Mouse (Mus musculus): ENCODE data around the gene Pcnx2. TPM values are rescaled to one million over a fixed set of nuclear protein-coding genes. Genes with fewer than 3 reads are reported as not detected.

Gene Pcnx2
- polyA plus RNA-seq, 1 experiment from 2014 or later, result 0.48 TPM

- no peak for ATAC-seq (replicated peaks; ENCODE audit: low FRiP score)
- 42% methylated on average over 10 of the region's 10 CpGs for WGBS
- H3K9ac ChIP-seq, result no peak overlapping the region
- peaks cover 61% of the 10 kb centered on the region for H3K4me1 ChIP-seq
- H3K27ac ChIP-seq, result no peak overlapping the region
- H3K27me3 ChIP-seq, result peaks cover 18% of the 10 kb centered on the region
- no peaks in the 10 kb centered on the region for H3K9me3 ChIP-seq (replicated peaks)
- no peaks in the 10 kb centered on the region for H3K36me3 ChIP-seq
- no peak overlapping the region for H3K4me2 ChIP-seq
- H3K4me3 ChIP-seq (replicated peaks), result no peak overlapping the region
Observed at GRCm38 (mm10) chr8:125917013-125917412, 18.9 kb upstream of the Pcnx2 start.

- 0 out of 2 replicates have a peak overlapping the region, but pooled peaks have one; percentile 4 for H3K4me3 ChIP-seq (replicated peaks)
- WGBS, result 59% methylated on average over 9 of the region's 9 CpGs
- H3K36me3 ChIP-seq, result no peaks in the 10 kb centered on the region
- H3K4me2 ChIP-seq, result peak overlapping the region; percentile 27; the same call in 1 of the 2 replicates
- H3K9me3 ChIP-seq (replicated peaks), result no peaks in the 10 kb centered on the region
- no peak overlapping the region for H3K27ac ChIP-seq
- H3K9ac ChIP-seq, result no peak overlapping the region
- peaks cover 44% of the 10 kb centered on the region for H3K27me3 ChIP-seq
- no peak for ATAC-seq (replicated peaks; ENCODE audit: low FRiP score)
- peaks cover 57% of the 10 kb centered on the region for H3K4me1 ChIP-seq
Observed at GRCm38 (mm10) chr8:125914386-125914785, 16.3 kb upstream of the Pcnx2 start.

DNA sequence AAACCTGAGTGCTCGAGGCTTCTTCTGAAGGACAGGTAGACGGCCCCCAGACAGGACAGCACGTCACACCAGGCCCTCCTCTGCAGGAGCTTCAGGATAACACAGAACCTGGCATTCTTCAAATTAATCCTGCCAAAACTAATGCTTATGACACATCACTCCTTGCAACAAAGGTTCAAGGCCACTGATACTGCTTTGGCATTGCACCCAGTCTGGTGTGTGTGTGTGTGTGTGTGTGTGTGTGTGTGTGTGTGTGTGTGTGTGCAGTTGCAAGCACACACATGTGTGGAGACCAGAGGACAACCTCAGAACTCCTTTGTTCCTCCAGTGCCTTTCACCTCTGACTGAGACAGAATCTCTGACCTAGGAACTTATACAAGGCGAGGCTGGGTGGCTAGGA is 15.1 kb upstream of the Pcnx2 start:
- no peak for ATAC-seq (replicated peaks; ENCODE audit: low FRiP score)
- no peaks in the 10 kb centered on the region for H3K9me3 ChIP-seq (replicated peaks)
- H3K9ac ChIP-seq, result peak overlapping the region; percentile 24; the same call in 1 of the 2 replicates
- H3K27ac ChIP-seq, result no peak overlapping the region
- H3K4me2 ChIP-seq, result peak overlapping the region; percentile 98
- WGBS, result 90% methylated on average over 4 of the region's 4 CpGs
- H3K4me1 ChIP-seq, result peaks cover 46% of the 10 kb centered on the region
- H3K36me3 ChIP-seq, result no peaks in the 10 kb centered on the region
- peaks cover 55% of the 10 kb centered on the region for H3K27me3 ChIP-seq
- H3K4me3 ChIP-seq (replicated peaks), result peak overlapping the region; percentile 67; the same call in 1 of the 2 replicates

DNA sequence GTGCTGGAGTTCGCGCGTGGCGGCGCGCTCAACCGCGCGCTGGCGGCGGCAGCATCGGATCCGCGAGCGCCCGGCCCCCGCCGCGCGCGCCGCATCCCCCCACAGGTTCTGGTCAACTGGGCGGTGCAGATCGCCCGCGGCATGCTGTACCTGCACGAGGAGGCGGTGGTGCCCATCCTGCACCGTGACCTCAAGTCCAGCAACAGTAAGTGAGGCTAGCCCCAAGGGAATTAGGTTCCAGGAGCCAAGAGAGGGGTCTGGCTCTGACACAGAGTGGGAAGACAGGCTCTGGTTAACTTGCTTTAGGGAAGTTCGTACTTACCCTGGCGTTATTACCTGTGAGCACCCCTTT is 13.1 kb upstream of the Pcnx2 start:
- H3K4me3 ChIP-seq (replicated peaks), result peak overlapping the region; percentile 67
- peak overlapping the region; percentile 59 for H3K9ac ChIP-seq
- H3K4me2 ChIP-seq, result peak overlapping the region; percentile 98
- H3K36me3 ChIP-seq, result no peaks in the 10 kb centered on the region
- H3K4me1 ChIP-seq, result peaks cover 35% of the 10 kb centered on the region
- H3K27ac ChIP-seq, result peak overlapping the region; percentile 77
- H3K27me3 ChIP-seq, result peaks cover 57% of the 10 kb centered on the region
- 2% methylated on average over 31 of the region's 31 CpGs for WGBS
- no peak for ATAC-seq (replicated peaks; ENCODE audit: low FRiP score)
- H3K9me3 ChIP-seq (replicated peaks), result no peaks in the 10 kb centered on the region

DNA sequence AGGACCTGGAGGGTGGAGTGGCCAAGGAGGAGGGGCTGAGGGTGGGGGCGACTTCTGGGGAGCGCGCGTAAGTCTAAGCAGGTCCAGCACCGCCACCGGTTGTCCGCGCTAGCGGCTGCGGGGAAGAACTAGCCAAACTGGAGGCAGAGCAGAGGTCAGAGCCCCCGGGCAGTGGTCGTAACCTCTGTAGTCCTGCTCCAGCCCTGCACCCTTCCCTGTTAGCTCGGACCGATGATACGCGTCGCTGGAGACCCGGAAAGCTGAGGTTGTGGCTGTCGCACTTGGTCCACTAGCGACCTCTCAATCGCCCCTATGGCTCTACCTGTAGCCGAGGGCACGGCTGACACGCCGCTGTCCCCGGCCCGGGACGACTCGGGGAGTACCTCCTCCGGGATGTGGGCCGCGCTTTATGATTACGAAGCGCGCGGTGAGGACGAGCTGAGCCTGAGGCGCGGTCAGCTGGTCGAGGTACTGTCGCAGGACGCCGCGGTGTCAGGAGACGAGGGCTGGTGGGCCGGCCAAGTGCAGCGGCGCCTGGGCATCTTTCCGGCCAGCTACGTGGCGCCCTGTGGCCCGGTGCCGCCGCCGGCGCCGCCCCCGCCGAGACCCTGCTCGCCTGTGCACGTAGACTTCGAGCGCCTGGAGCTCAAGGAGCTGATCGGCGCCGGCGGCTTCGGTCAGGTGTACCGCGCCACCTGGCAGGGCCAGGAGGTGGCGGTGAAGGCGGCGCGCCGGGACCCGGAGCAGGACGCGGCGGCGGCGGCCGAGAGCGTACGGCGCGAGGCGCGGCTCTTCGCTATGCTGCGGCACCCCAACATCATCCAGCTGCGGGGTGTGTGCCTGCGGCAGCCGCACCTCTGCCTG is 12.5 kb upstream of the Pcnx2 start, which contains the start of gene Map3k21:
Gene Map3k21 (plus strand): TSS at position 86 of the 864 bp plus-strand sequence.
- peak; percentile 49 for ATAC-seq (replicated peaks; ENCODE audit: low FRiP score)
- H3K4me2 ChIP-seq, result peak within 1 kb of the TSS; percentile 98
- peak within 1 kb of the TSS; percentile 77 for H3K27ac ChIP-seq
- H3K36me3 ChIP-seq, result no peaks in the 10 kb centered on the region
- peaks cover 35% of the 10 kb centered on the region for H3K4me1 ChIP-seq
- peak within 1 kb of the TSS; percentile 67 for H3K4me3 ChIP-seq (replicated peaks)
- H3K9ac ChIP-seq, result peak within 1 kb of the TSS; percentile 59
- H3K27me3 ChIP-seq, result peaks cover 57% of the 10 kb centered on the region
- H3K9me3 ChIP-seq (replicated peaks), result no peaks in the 10 kb centered on the region
- under 1% methylated on average over 92 of the region's 93 CpGs for WGBS

DNA sequence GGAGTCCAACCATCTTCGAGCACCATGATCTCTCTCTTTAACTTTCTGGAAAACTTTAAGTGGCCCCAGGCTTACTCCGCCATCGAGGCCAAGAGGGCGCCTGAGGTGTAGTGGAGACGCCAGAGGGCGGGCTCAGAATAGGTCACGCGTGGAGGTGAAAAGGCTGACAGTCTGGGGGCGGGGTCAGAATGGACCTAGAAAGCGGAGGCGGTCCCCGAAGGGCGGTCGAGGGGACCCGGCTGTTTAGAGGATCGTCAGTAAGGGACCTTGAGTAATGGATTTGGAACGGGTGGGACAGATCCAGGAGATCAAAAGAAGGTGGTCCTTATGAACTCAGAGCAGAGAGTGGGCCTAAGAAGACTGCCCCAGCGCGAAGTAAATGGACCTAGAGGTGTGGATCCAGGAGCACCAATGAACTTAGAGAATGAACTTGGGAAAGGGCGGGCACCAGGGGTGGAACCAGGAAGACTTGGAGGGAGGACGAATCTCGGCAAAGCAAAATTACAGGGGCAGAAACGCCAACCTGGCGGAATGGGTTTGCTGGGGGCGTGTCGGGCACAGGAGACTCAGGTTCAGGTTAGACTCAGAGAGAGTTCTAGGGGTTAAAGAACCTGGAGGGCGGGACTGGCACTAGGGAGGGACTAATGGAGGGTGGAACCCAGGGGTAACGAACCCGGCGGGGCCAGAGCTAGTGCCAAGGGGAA is 11.7 kb upstream of the Pcnx2 start:
- H3K27me3 ChIP-seq, result peaks cover 57% of the 10 kb centered on the region
- peaks cover 35% of the 10 kb centered on the region for H3K4me1 ChIP-seq
- H3K9me3 ChIP-seq (replicated peaks), result no peaks in the 10 kb centered on the region
- H3K9ac ChIP-seq, result peak overlapping the region; percentile 59; the same call in 1 of the 2 replicates
- peak overlapping the region; percentile 98 for H3K4me2 ChIP-seq
- 4% methylated on average over 30 of the region's 30 CpGs for WGBS
- no peaks in the 10 kb centered on the region for H3K36me3 ChIP-seq
- H3K4me3 ChIP-seq (replicated peaks), result peak overlapping the region; percentile 67
- ATAC-seq (replicated peaks; ENCODE audit: low FRiP score), result peak; percentile 92
- peak overlapping the region; percentile 77 for H3K27ac ChIP-seq

DNA sequence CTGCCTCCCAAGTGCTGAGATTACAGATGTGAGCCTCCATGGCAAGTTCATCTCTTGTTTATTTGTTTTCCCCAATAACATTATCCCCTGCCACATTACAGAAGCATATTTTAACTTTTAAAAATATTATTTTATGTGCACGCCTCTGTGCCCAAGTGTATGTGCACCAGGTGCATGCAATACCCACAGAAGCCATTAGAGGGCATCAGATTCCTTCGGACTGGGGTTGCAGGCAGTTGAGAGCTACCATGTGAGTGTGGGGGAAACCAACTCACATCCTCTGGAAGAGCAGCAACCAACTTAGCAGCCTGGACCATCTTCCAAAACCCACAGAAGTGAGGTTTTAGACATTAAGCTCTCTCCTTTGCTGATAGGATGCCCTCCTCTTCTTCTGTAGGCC is 9.2 kb upstream of the Pcnx2 start:
- Histone ChIP-seq H3K27ac (no peak overlapping the region), H3K9me3 (replicated peaks) (no peaks in the 10 kb centered on the region), H3K36me3 (no peaks in the 10 kb centered on the region), H3K4me2 (no peak overlapping the region), H3K9ac (no peak overlapping the region), H3K27me3 (peaks cover 43% of the 10 kb centered on the region), H3K4me3 (replicated peaks) (no peak overlapping the region), H3K4me1 (peaks cover 28% of the 10 kb centered on the region)
- WGBS, result 77% methylated on average over 2 of the region's 2 CpGs
- no peak for ATAC-seq (replicated peaks; ENCODE audit: low FRiP score)

DNA sequence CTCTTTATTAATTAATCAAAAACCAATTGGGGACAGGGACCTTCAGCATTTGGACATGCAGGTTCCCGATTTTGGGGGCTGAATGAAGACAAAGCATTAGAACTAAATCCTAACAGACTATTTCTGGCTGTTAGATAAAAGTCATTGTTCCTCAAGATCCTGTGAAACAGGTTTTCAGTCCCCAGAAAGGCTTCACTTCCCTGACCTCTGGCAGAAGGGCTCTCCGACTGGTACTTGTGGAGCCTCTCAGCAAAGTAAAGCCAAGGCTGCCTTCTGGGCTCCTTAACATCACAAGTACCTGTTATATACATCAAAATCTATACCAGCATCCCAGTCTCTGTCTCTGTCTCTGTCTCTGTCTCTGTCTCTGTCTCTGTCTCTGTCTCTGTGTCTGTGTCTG is 7.2 kb upstream of the Pcnx2 start:
- no peak for ATAC-seq (replicated peaks; ENCODE audit: low FRiP score)
- Histone ChIP-seq H3K4me1 (peaks cover 13% of the 10 kb centered on the region), H3K9ac (no peak overlapping the region), H3K36me3 (no peaks in the 10 kb centered on the region), H3K27ac (no peak overlapping the region), H3K9me3 (replicated peaks) (no peaks in the 10 kb centered on the region), H3K4me2 (no peak overlapping the region), H3K4me3 (replicated peaks) (no peak overlapping the region), H3K27me3 (peaks cover 23% of the 10 kb centered on the region)
- WGBS, result 67% methylated on average over 2 of the region's 2 CpGs

- no peak overlapping the region for H3K4me2 ChIP-seq
- ATAC-seq (replicated peaks; ENCODE audit: low FRiP score), result no peak
- H3K27me3 ChIP-seq, result peaks cover 13% of the 10 kb centered on the region
- peaks cover 19% of the 10 kb centered on the region for H3K4me1 ChIP-seq
- H3K36me3 ChIP-seq, result no peaks in the 10 kb centered on the region
- no peaks in the 10 kb centered on the region for H3K9me3 ChIP-seq (replicated peaks)
- no peak overlapping the region for H3K27ac ChIP-seq
- WGBS, result 36% methylated on average over 3 of the region's 3 CpGs
- H3K9ac ChIP-seq, result no peak overlapping the region
- H3K4me3 ChIP-seq (replicated peaks), result no peak overlapping the region
Observed at GRCm38 (mm10) chr8:125902521-125902920, 4.4 kb upstream of the Pcnx2 start.

DNA sequence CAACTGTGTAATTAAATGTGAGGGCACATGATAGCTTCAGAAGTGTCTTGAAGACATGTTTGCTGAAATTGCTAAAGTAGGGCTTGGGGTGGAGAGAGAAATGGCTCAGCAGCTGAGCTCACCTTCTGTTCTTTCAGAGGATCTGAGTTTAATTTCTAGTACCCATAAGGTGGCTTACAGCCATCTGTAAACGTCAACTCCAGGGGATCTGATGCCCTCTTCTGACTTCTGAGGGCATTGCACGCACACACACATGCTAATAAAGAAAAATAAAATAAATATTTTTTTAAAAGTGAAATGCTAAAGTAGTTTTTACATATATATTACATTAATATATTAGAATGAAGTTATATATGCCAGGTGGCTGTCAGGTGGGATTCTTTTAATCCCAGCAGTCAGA is 3.0 kb upstream of the Pcnx2 start:
- 35% methylated on average over 2 of the region's 2 CpGs for WGBS
- Histone ChIP-seq H3K27me3 (peaks cover 26% of the 10 kb centered on the region), H3K36me3 (no peaks in the 10 kb centered on the region), H3K4me2 (no peak overlapping the region), H3K4me3 (replicated peaks) (no peak overlapping the region), H3K4me1 (peaks cover 19% of the 10 kb centered on the region), H3K27ac (no peak overlapping the region), H3K9me3 (replicated peaks) (no peaks in the 10 kb centered on the region), H3K9ac (no peak overlapping the region)
- no peak for ATAC-seq (replicated peaks; ENCODE audit: low FRiP score)

- H3K9me3 ChIP-seq (replicated peaks), result no peaks in the 10 kb centered on the region
- H3K4me2 ChIP-seq, result peak overlapping the region; percentile 58
- no peak overlapping the region for H3K27ac ChIP-seq
- no peak overlapping the region for H3K4me3 ChIP-seq (replicated peaks)
- no peak overlapping the region for H3K9ac ChIP-seq
- ATAC-seq (replicated peaks; ENCODE audit: low FRiP score), result no peak
- WGBS, result 0% methylated on average over 6 of the region's 6 CpGs
- peaks cover 19% of the 10 kb centered on the region for H3K4me1 ChIP-seq
- no peaks in the 10 kb centered on the region for H3K36me3 ChIP-seq
- peaks cover 30% of the 10 kb centered on the region for H3K27me3 ChIP-seq
Observed at GRCm38 (mm10) chr8:125898899-125899298, 782 bp upstream of the Pcnx2 start.

DNA sequence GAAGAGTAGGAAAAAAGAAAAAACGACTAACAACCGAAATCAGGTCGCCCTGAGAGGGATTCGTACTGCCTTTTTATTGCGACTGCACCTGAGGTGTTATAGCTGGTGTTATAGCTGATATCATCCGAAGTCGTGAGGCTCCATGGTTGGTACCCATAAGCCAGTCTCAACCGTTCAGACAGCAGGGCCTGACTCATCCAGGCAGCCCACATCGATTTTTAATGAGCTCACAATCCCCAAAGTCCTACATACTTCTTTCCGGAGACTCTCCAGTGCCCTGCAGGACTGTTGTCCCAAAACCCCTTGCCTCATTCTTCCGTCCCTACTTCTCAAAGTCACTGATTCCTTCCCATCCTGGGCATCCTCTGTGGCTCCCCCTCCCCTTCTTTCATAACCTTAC is 729 bp downstream of the Pcnx2 start:
- no peak overlapping the region for H3K9ac ChIP-seq
- H3K4me1 ChIP-seq, result peaks cover 14% of the 10 kb centered on the region
- no peak overlapping the region for H3K27ac ChIP-seq
- H3K27me3 ChIP-seq, result peaks cover 30% of the 10 kb centered on the region
- H3K4me3 ChIP-seq (replicated peaks), result no peak overlapping the region
- WGBS, result 66% methylated on average over 11 of the region's 11 CpGs
- no peaks in the 10 kb centered on the region for H3K9me3 ChIP-seq (replicated peaks)
- no peak for ATAC-seq (replicated peaks; ENCODE audit: low FRiP score)
- no peaks in the 10 kb centered on the region for H3K36me3 ChIP-seq
- peak overlapping the region; percentile 58; the same call in 1 of the 2 replicates for H3K4me2 ChIP-seq

Data from kidney, embryonic 15.5 days (tissue).